Mouse (Mus musculus) heart, embryonic 15.5 days (tissue): Measurements from ENCODE around the gene Vmo1. TPM values are rescaled to one million over a fixed set of nuclear protein-coding genes. Genes with fewer than 3 reads are reported as not detected.

ENCODE experiments used
- ATAC-seq: fragments of 200-750 bp; cut with Nextera tagmentation; replicated peaks from 2 replicates; pipeline ENCODE4 v1.8.0; 2017; ENCODE audit warnings: low read depth, moderate TSS enrichment; ENCODE audit not compliant: insufficient number of reproducible peaks, insufficient read depth, low FRiP score
- H3K27ac ChIP-seq: fragments of 300-500 bp; sonication (generic); 2 replicates; pipeline ENCODE4 v1.5.1; 2015; ENCODE audit warnings: mild to moderate bottlenecking, inconsistent platforms
- H3K27me3 ChIP-seq: fragments of 300-500 bp; sonication (generic); 2 replicates; pipeline ENCODE4 v1.6.1; 2015; ENCODE audit warnings: inconsistent platforms
- H3K36me3 ChIP-seq: fragments of 300-500 bp; sonication (generic); 2 replicates; pipeline ENCODE4 v1.6.1; 2015; ENCODE audit warnings: mild to moderate bottlenecking, inconsistent platforms
- H3K4me1 ChIP-seq: fragments of 300-500 bp; sonication (generic); replicated peaks from 2 replicates; pipeline ENCODE4 v1.6.1; 2015; ENCODE audit warnings: inconsistent platforms
- H3K4me2 ChIP-seq: fragments of 300-500 bp; sonication (generic); 2 replicates; pipeline ENCODE4 v1.6.1; 2015; ENCODE audit warnings: inconsistent platforms, mild to moderate bottlenecking, moderate library complexity
- H3K4me3 ChIP-seq: fragments of 300-500 bp; sonication (generic); 2 replicates; pipeline ENCODE4 v1.5.1; 2015; ENCODE audit warnings: mild to moderate bottlenecking, inconsistent platforms
- H3K9ac ChIP-seq: fragments of 300-500 bp; sonication (generic); 2 replicates; pipeline ENCODE4 v1.6.1; 2015; ENCODE audit warnings: mild to moderate bottlenecking, inconsistent platforms
- H3K9me3 ChIP-seq: fragments of 300-500 bp; sonication (generic); replicated peaks from 2 replicates; pipeline ENCODE4 v1.6.1; 2016; ENCODE audit warnings: inconsistent platforms
- WGBS: fragments of 180-500 bp; shearing (Covaris S2); methylation state at CpG from one replicate; pipeline ENCODE4 v1.1.7; 2015; ENCODE audit warnings: mixed read lengths; 5-methylcytosine and 5-hydroxymethylcytosine counted together
- polyA plus RNA-seq: library from polyadenylated mRNA; unstranded; fragments of >200 nt; fragmentation: Nextera tagmentation; extraction: Ambion mirVana; gene quantifications from 2 replicates; pipeline ENCODE4 v1.2.1, GENCODE M21; 2015

The Vmo1 gene
- polyA plus RNA-seq, 1 experiment from 2014 or later: 0.19 TPM

DNA sequence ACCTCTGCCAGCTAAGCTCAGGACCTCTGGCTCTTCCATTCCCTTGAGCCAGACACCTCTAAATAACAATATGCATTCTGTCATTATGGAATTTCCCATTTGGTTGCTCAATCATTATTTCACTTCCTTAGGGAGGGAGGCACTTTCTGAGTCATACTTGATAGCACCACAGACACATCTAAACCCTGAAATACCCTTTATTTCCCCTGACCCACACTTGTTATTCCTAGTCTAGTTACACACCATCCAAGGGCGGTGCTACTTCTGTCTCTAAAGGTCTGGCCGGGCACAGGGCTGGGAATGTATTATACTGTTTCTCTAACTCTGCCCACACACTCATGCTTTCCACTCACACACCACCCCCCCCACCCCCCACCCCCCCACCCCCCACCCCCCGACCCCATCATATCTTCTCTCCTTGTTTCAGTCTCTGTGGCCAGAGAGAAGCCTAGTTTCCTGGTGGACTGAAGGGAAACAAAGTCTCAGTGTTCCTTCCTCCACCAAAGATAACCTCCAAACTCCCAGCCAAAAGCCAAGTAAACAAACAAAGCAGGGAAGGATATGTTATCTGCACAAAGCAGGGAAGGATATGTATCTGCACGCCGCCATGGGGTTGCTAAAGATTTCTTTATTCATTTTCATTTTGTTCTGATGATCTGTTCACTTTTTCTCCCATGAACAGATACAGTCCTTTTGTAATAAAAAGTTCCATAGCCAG, 46.4 kb downstream of the Vmo1 start:
- Histone ChIP-seq H3K4me1 (peaks cover 15% of the 10 kb centered on the region), H3K27me3 (peaks cover 28% of the 10 kb centered on the region), H3K36me3 (no peaks in the 10 kb centered on the region), H3K27ac (peak overlapping the region; percentile 76), H3K9ac (no peak overlapping the region), H3K9me3 (no peaks in the 10 kb centered on the region), H3K4me2 (no peak overlapping the region), H3K4me3 (no peak overlapping the region)
- ATAC-seq: peak; percentile 67; the same call in 1 of the 2 replicates
- 55% methylated on average over 5 of the region's 5 CpGs for WGBS

GRCm38 (mm10) chr11:70465824-70466223, 48.6 kb downstream of the Vmo1 start:
- Histone ChIP-seq H3K27ac (peak overlapping the region; percentile 27; the same call in 1 of the 2 replicates), H3K9ac (peak overlapping the region; percentile 48), H3K4me3 (peak overlapping the region; percentile 48), H3K9me3 (no peaks in the 10 kb centered on the region), H3K27me3 (peaks cover 37% of the 10 kb centered on the region), H3K36me3 (no peaks in the 10 kb centered on the region), H3K4me1 (peaks cover 15% of the 10 kb centered on the region), H3K4me2 (peak overlapping the region; percentile 81)
- no peak for ATAC-seq
- 2% methylated on average over 23 of the region's 23 CpGs for WGBS

DNA sequence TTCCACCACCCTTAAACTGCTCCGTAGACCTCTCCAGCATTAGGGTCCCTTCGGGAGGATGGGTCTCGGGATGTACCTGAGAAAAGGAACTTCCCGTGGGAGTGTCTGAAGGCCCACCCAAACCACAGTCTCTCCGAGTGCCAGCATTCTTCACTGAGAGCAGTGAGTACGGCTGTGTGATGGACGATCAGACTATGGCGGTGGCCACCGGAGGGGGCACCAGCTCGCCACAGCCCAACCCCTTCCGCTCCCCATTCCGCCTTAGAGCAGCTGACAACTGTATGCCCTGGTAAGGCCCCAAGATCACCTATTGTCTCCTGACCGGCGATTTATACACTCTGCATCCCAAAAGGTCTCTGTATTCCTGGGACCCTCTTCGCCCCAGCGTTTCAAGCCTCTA, 49.2 kb downstream of the Vmo1 start:
- no peaks in the 10 kb centered on the region for H3K9me3 ChIP-seq
- no peak for ATAC-seq

GRCm38 (mm10) chr11:70463970-70464369, 50.4 kb downstream of the Vmo1 start:
- Histone ChIP-seq H3K9ac (no peak overlapping the region), H3K4me1 (peaks cover 21% of the 10 kb centered on the region), H3K27ac (no peak overlapping the region), H3K27me3 (peaks cover 41% of the 10 kb centered on the region), H3K36me3 (no peaks in the 10 kb centered on the region), H3K4me2 (no peak overlapping the region), H3K9me3 (no peaks in the 10 kb centered on the region), H3K4me3 (no peak overlapping the region)
- ATAC-seq: no peak
- 81% methylated on average over 5 of the region's 5 CpGs for WGBS

More for the DNA sequence above, 49.2 kb downstream of the Vmo1 start:
- 27% methylated on average over 16 of the region's 16 CpGs for WGBS
- H3K36me3 ChIP-seq: no peaks in the 10 kb centered on the region
- 0 out of 2 replicates have a peak overlapping the region, but pooled peaks have one; percentile 7 for H3K9ac ChIP-seq
- H3K27ac ChIP-seq: no peak overlapping the region
- H3K27me3 ChIP-seq: peaks cover 41% of the 10 kb centered on the region
- peak overlapping the region; percentile 81 for H3K4me2 ChIP-seq
- peaks cover 15% of the 10 kb centered on the region for H3K4me1 ChIP-seq
- H3K4me3 ChIP-seq: peak overlapping the region; percentile 48

Other genes with a start within 250 kb of the Vmo1 start
- gene Alox12e, start 192.0 kb downstream of the Vmo1 start, polyA plus RNA-seq: 0.45 and 2.8 TPM in 2 replicates
- gene Alox15, start 162.6 kb downstream of the Vmo1 start, polyA plus RNA-seq: 0.23 and 0.58 TPM in 2 replicates
- 17.6 and 24.3 TPM in 2 replicates for gene Pelp1, start 104.6 kb downstream of the Vmo1 start, polyA plus RNA-seq
- gene Arrb2, start 82.0 kb downstream of the Vmo1 start, polyA plus RNA-seq: 11.4 and 14.7 TPM in 2 replicates
- gene Med11, start 62.7 kb downstream of the Vmo1 start, polyA plus RNA-seq: 19.5 and 24.2 TPM in 2 replicates
- 1.5 and 1.8 TPM in 2 replicates for gene Zmynd15, start 55.2 kb downstream of the Vmo1 start, polyA plus RNA-seq
- 9.0 and 10.2 TPM in 2 replicates for gene Cxcl16, start 54.6 kb downstream of the Vmo1 start, polyA plus RNA-seq
- 4.9 and 5.4 TPM in 2 replicates for gene Tm4sf5, start 9.4 kb downstream of the Vmo1 start, polyA plus RNA-seq
- gene Gltpd2, start 4.6 kb upstream of the Vmo1 start, polyA plus RNA-seq: 0.42 TPM in 1 of 2 replicates, not detected in the other
- gene Psmb6, start 10.8 kb upstream of the Vmo1 start, polyA plus RNA-seq: 509 and 590 TPM in 2 replicates
- not detected in 2 replicates for gene Gm40193, start 18.3 kb upstream of the Vmo1 start, polyA plus RNA-seq
- gene Pld2, start 25.4 kb upstream of the Vmo1 start, polyA plus RNA-seq: 10.4 and 11.7 TPM in 2 replicates
- 8.1 and 11.8 TPM in 2 replicates for gene Mink1, start 48.3 kb upstream of the Vmo1 start, polyA plus RNA-seq
- not detected in 2 replicates for gene 4930544D05Rik, start 101.2 kb upstream of the Vmo1 start, polyA plus RNA-seq
- 0.30 TPM in 1 of 2 replicates, not detected in the other for gene Chrne, start 104.6 kb upstream of the Vmo1 start, polyA plus RNA-seq
- gene Gp1ba, start 124.5 kb upstream of the Vmo1 start, polyA plus RNA-seq: 0.62 and 0.67 TPM in 2 replicates
- 75.1 and 81.2 TPM in 2 replicates for gene Rnf167, start 132.6 kb upstream of the Vmo1 start, polyA plus RNA-seq
- gene Slc25a11, start 132.9 kb upstream of the Vmo1 start, polyA plus RNA-seq: 279 TPM in 2 replicates
- gene Pfn1, start 140.0 kb upstream of the Vmo1 start, polyA plus RNA-seq: 1,318 and 1,359 TPM in 2 replicates
- gene Eno3, start 142.6 kb upstream of the Vmo1 start, polyA plus RNA-seq: 389 and 492 TPM in 2 replicates
- gene Spag7, start 154.8 kb upstream of the Vmo1 start, polyA plus RNA-seq: 168 and 186 TPM in 2 replicates
- gene Camta2, start 173.5 kb upstream of the Vmo1 start, polyA plus RNA-seq: 11.3 and 16.0 TPM in 2 replicates
- 1.4 and 2.2 TPM in 2 replicates for gene Inca1, start 185.5 kb upstream of the Vmo1 start, polyA plus RNA-seq
- gene Kif1c, start 185.9 kb upstream of the Vmo1 start, polyA plus RNA-seq: 5.3 and 5.5 TPM in 2 replicates
- 8.4 and 9.3 TPM in 2 replicates for gene Zfp3, start 249.6 kb upstream of the Vmo1 start, polyA plus RNA-seq